Mouse (Mus musculus): Measurements from ENCODE around the gene Kcnn3. TPM values are rescaled to one million over a fixed set of nuclear protein-coding genes. Genes with fewer than 3 reads are reported as not detected.

Gene Kcnn3
- polyA plus RNA-seq, 1 experiment from 2014 or later = 1.6 TPM

- Histone ChIP-seq H3K4me1 (replicated peaks) (peaks cover 32% of the 10 kb centered on the region), H3K9me3 (peaks cover 8% of the 10 kb centered on the region; the same call in 1 of the 2 replicates), H3K4me2 (peak overlapping the region; percentile 95), H3K27ac (no peak overlapping the region), H3K4me3 (replicated peaks) (peak overlapping the region; percentile 45), H3K9ac (replicated peaks) (peak overlapping the region; percentile 59), H3K27me3 (peaks cover 51% of the 10 kb centered on the region), H3K36me3 (no peaks in the 10 kb centered on the region)
- ATAC-seq (ENCODE audit: insufficient number of reproducible peaks, insufficient read depth, low FRiP score, low TSS enrichment, low read depth) = no peak
- WGBS = 5% methylated on average over 25 of the region's 25 CpGs
Observed at GRCm38 (mm10) chr3:89520618-89521502, 896 bp downstream of the Kcnn3 start.

GRCm38 (mm10) chr3:89521503-89521854 lies 1.5 kb downstream of the Kcnn3 start:
- peak overlapping the region; percentile 95 for H3K4me2 ChIP-seq
- H3K9me3 ChIP-seq = peaks cover 5% of the 10 kb centered on the region; the same call in 1 of the 2 replicates
- no peak for ATAC-seq (ENCODE audit: insufficient number of reproducible peaks, insufficient read depth, low FRiP score, low TSS enrichment, low read depth)
- no peaks in the 10 kb centered on the region for H3K36me3 ChIP-seq
- H3K4me3 ChIP-seq (replicated peaks) = peak overlapping the region; percentile 45
- peaks cover 51% of the 10 kb centered on the region for H3K27me3 ChIP-seq
- H3K4me1 ChIP-seq (replicated peaks) = peaks cover 37% of the 10 kb centered on the region
- no peak overlapping the region for H3K9ac ChIP-seq (replicated peaks)
- H3K27ac ChIP-seq = no peak overlapping the region
- 5% methylated on average over 7 of the region's 7 CpGs for WGBS

- WGBS = 28% methylated on average over 6 of the region's 6 CpGs
- peaks cover 51% of the 10 kb centered on the region for H3K27me3 ChIP-seq
- H3K4me3 ChIP-seq (replicated peaks) = peak overlapping the region; percentile 45
- H3K9me3 ChIP-seq = no peaks in the 10 kb centered on the region
- peak overlapping the region; percentile 95 for H3K4me2 ChIP-seq
- no peaks in the 10 kb centered on the region for H3K36me3 ChIP-seq
- no peak for ATAC-seq (ENCODE audit: insufficient number of reproducible peaks, insufficient read depth, low FRiP score, low TSS enrichment, low read depth)
- H3K27ac ChIP-seq = no peak overlapping the region
- H3K9ac ChIP-seq (replicated peaks) = no peak overlapping the region
- peaks cover 43% of the 10 kb centered on the region for H3K4me1 ChIP-seq (replicated peaks)
Observed at GRCm38 (mm10) chr3:89522450-89523128, 2.6 kb downstream of the Kcnn3 start.

- Histone ChIP-seq H3K4me3 (replicated peaks) (no peak overlapping the region), H3K9ac (replicated peaks) (no peak overlapping the region), H3K9me3 (no peaks in the 10 kb centered on the region), H3K27me3 (peaks cover 38% of the 10 kb centered on the region), H3K27ac (no peak overlapping the region), H3K4me2 (no peak overlapping the region), H3K36me3 (no peaks in the 10 kb centered on the region), H3K4me1 (replicated peaks) (peaks cover 28% of the 10 kb centered on the region)
- WGBS = 63% methylated on average over 17 of the region's 17 CpGs
- ATAC-seq (ENCODE audit: insufficient number of reproducible peaks, insufficient read depth, low FRiP score, low TSS enrichment, low read depth) = no peak
Observed at GRCm38 (mm10) chr3:89526298-89527090, 6.5 kb downstream of the Kcnn3 start.

GRCm38 (mm10) chr3:89529796-89530195 lies 9.8 kb downstream of the Kcnn3 start:
- H3K4me3 ChIP-seq (replicated peaks) = no peak overlapping the region
- H3K27me3 ChIP-seq = 0 out of 2 replicates have a peak, but pooled peaks cover 7% of the 10 kb centered on the region
- H3K27ac ChIP-seq = no peak overlapping the region
- 88% methylated on average over 3 of the region's 3 CpGs for WGBS
- H3K4me2 ChIP-seq = no peak overlapping the region
- H3K9ac ChIP-seq (replicated peaks) = no peak overlapping the region
- no peak for ATAC-seq (ENCODE audit: insufficient number of reproducible peaks, insufficient read depth, low FRiP score, low TSS enrichment, low read depth)
- H3K4me1 ChIP-seq (replicated peaks) = peaks cover 11% of the 10 kb centered on the region
- H3K9me3 ChIP-seq = no peaks in the 10 kb centered on the region
- H3K36me3 ChIP-seq = no peaks in the 10 kb centered on the region

GRCm38 (mm10) chr3:89534566-89535097 lies 14.7 kb downstream of the Kcnn3 start:
- H3K4me1 ChIP-seq (replicated peaks) = peaks cover 3% of the 10 kb centered on the region; the same call in 1 of the 2 replicates
- no peaks in the 10 kb centered on the region for H3K36me3 ChIP-seq
- H3K9me3 ChIP-seq = no peaks in the 10 kb centered on the region
- ATAC-seq (ENCODE audit: insufficient number of reproducible peaks, insufficient read depth, low FRiP score, low TSS enrichment, low read depth) = no peak
- no peak overlapping the region for H3K4me2 ChIP-seq
- no peak overlapping the region for H3K27ac ChIP-seq
- no peak overlapping the region for H3K4me3 ChIP-seq (replicated peaks)
- no peak overlapping the region for H3K9ac ChIP-seq (replicated peaks)
- no peaks in the 10 kb centered on the region for H3K27me3 ChIP-seq
- WGBS = 51% methylated on average over 6 of the region's 6 CpGs

- no peaks in the 10 kb centered on the region for H3K36me3 ChIP-seq
- no peak overlapping the region for H3K27ac ChIP-seq
- ATAC-seq (ENCODE audit: insufficient number of reproducible peaks, insufficient read depth, low FRiP score, low TSS enrichment, low read depth) = no peak
- H3K4me1 ChIP-seq (replicated peaks) = peaks cover 3% of the 10 kb centered on the region; the same call in 1 of the 2 replicates
- H3K27me3 ChIP-seq = no peaks in the 10 kb centered on the region
- no peak overlapping the region for H3K9ac ChIP-seq (replicated peaks)
- 94% methylated on average over 2 of the region's 2 CpGs for WGBS
- no peaks in the 10 kb centered on the region for H3K9me3 ChIP-seq
- H3K4me3 ChIP-seq (replicated peaks) = no peak overlapping the region
- H3K4me2 ChIP-seq = no peak overlapping the region
Observed at GRCm38 (mm10) chr3:89535147-89535546, 15.2 kb downstream of the Kcnn3 start.

- H3K4me3 ChIP-seq (replicated peaks) = no peak overlapping the region
- 83% methylated on average over 10 of the region's 10 CpGs for WGBS
- H3K36me3 ChIP-seq = no peaks in the 10 kb centered on the region
- H3K4me2 ChIP-seq = no peak overlapping the region
- ATAC-seq (ENCODE audit: insufficient number of reproducible peaks, insufficient read depth, low FRiP score, low TSS enrichment, low read depth) = no peak
- H3K27ac ChIP-seq = no peak overlapping the region
- H3K9me3 ChIP-seq = no peaks in the 10 kb centered on the region
- H3K4me1 ChIP-seq (replicated peaks) = peaks cover 3% of the 10 kb centered on the region; the same call in 1 of the 2 replicates
- no peak overlapping the region for H3K9ac ChIP-seq (replicated peaks)
- H3K27me3 ChIP-seq = no peaks in the 10 kb centered on the region; the same call in 1 of the 2 replicates
Observed at GRCm38 (mm10) chr3:89539036-89539739, 19.2 kb downstream of the Kcnn3 start.

GRCm38 (mm10) chr3:89539740-89540370 lies 19.9 kb downstream of the Kcnn3 start:
- H3K27ac ChIP-seq = no peak overlapping the region
- no peak overlapping the region for H3K9ac ChIP-seq (replicated peaks)
- no peak for ATAC-seq (ENCODE audit: insufficient number of reproducible peaks, insufficient read depth, low FRiP score, low TSS enrichment, low read depth)
- no peaks in the 10 kb centered on the region for H3K9me3 ChIP-seq
- H3K27me3 ChIP-seq = no peaks in the 10 kb centered on the region; the same call in 1 of the 2 replicates
- WGBS = 76% methylated on average over 9 of the region's 9 CpGs
- H3K4me2 ChIP-seq = no peak overlapping the region
- no peak overlapping the region for H3K4me3 ChIP-seq (replicated peaks)
- H3K4me1 ChIP-seq (replicated peaks) = peaks cover 3% of the 10 kb centered on the region; the same call in 1 of the 2 replicates
- no peaks in the 10 kb centered on the region for H3K36me3 ChIP-seq

GRCm38 (mm10) chr3:89540371-89540743 lies 20.4 kb downstream of the Kcnn3 start:
- H3K9ac ChIP-seq (replicated peaks) = no peak overlapping the region
- no peaks in the 10 kb centered on the region for H3K9me3 ChIP-seq
- WGBS = 83% methylated on average over 6 of the region's 6 CpGs
- H3K4me2 ChIP-seq = no peak overlapping the region
- H3K4me3 ChIP-seq (replicated peaks) = no peak overlapping the region
- H3K4me1 ChIP-seq (replicated peaks) = no peaks in the 10 kb centered on the region
- H3K36me3 ChIP-seq = no peaks in the 10 kb centered on the region
- ATAC-seq (ENCODE audit: insufficient number of reproducible peaks, insufficient read depth, low FRiP score, low TSS enrichment, low read depth) = no peak
- H3K27me3 ChIP-seq = no peaks in the 10 kb centered on the region; the same call in 1 of the 2 replicates
- H3K27ac ChIP-seq = no peak overlapping the region
